Mouse (Mus musculus): ENCODE measurements around the gene 4930451I11Rik.

DNA sequence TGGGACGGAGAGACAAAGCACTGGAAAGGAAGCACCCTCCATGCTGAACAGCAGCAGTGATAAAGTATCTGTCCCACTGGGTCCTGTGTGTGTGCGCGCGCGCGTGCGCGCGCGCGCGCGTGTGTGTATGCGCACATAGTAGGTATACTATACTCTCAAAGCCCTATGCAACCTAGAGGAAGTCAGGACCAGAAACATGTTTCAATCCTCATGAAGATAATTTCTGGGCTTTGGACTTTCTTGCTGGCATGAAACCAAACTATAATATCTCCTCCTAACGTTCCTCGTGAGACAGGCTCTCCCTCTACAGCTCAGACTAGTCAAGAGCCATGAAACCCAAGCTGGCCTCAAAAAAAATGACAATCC lies 30.4 kb downstream of the 4930451I11Rik start:
- TF ChIP-seq CTCF (IDR thresholded peaks at IDR 0.05; ENCODE audit: low read depth), result no peak
- TF ChIP-seq EP300 (optimal IDR thresholded peaks at IDR 0.05), result no peak
